Mouse (Mus musculus) inflammation-experienced regulatory T-cells, adult 16 weeks (primary cell): ENCODE data around the gene Arl6ip6. TPM values are rescaled to one million over a fixed set of nuclear protein-coding genes. Genes with fewer than 3 reads are reported as not detected.

Experiments used
- polyA plus RNA-seq: library from polyadenylated mRNA; unstranded; fragments of 100-300 nt; shearing (Covaris generic); gene quantifications from one replicate; pipeline ENCODE4 v1.2.1, GENCODE M21; 2017

The Arl6ip6 gene
- 26.5 TPM for polyA plus RNA-seq

GRCm38 (mm10) chr2:53191523-53192220 lies at the start of gene Arl6ip6:
TSS of gene Arl6ip6 (plus strand) at chr2:53191726.

GRCm38 (mm10) chr2:53190684-53191511 lies 628 bp upstream of the Arl6ip6 start, which contains the start of gene Prpf40a:
TSS of gene Prpf40a (minus strand) at chr2:53191284.

Other genes with a start within 250 kb of the Arl6ip6 start
- 170 TPM for gene Prpf40a, start 442 bp upstream of the Arl6ip6 start, polyA plus RNA-seq